8 mouse cellular contexts compared by ENCODE assay signal in the genomic region with DNA sequence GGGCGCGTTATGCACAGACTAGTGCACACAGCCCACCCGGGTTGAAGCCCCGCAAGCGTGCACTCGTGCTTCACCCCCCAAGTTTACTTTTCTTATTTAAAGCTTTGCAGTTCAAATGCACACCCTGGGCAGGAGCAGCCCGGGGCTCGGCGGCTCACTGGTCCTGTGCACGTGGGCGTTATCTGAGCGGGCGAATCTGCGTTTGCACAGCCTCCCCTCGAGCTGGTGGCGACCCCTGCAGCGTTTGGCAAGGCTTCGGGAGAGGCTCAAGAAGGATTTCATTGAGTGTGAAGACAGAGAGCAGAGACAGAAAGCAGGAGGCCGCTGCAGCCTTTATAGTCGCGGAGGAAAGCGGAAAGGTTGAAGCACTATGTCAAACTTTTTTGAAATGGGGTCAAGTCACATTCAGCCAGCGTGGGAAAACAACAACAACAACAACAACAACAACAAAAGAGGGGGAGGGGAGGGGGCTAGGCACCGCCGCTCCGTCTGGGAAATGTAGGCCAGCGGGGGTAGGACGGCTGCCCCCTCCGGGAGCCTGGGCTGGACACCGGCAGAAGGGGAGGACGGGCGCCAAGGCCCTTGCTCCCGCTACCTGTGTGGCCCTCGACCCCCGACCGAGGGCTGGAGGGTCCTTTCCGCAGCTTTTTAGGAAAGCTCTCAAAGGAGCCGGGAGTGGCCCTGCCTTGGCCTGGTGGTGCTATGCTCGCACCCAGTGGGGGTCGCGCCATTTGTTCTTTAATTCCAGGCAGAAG.
A peak's percentile ranks its signal among the peaks of the same experiment; 100 is the strongest.
DNase-seq lines count a peak whose midpoint lies in the region; ATAC-seq and TF ChIP-seq lines count a peak whose summit lies in the region.

No protein-coding gene starts in this region.

- H3K27me3 ChIP-seq in forebrain, embryonic 14.5 days (replicated peaks; ENCODE audit: control insufficient read depth, insufficient read depth, low read length): peaks cover 39% of the 10 kb centered on the region
- H3K27me3 ChIP-seq in lung, postnatal 0 days (replicated peaks; ENCODE audit: insufficient read depth, low read length): peaks cover 11% of the 10 kb centered on the region

- no peaks in the 10 kb centered on the region for H3K9me3 ChIP-seq in forebrain, embryonic 14.5 days (replicated peaks; ENCODE audit: control insufficient read depth, low read length)
- H3K9me3 ChIP-seq in lung, postnatal 0 days (ENCODE audit: low read length): no peaks in the 10 kb centered on the region

- TF ChIP-seq CTCF in lung, postnatal 0 days (IDR thresholded peaks at IDR 0.05): no peak

- peak; percentile 6 for DNase-seq in adrenal gland, adult 2 months
- DNase-seq in adrenal gland, postnatal 25 days: no peak
- peak; percentile 3 for DNase-seq in adrenal gland, postnatal 14 days
- DNase-seq in forebrain, embryonic 14.5 days (ENCODE audit: low spot score): peak; percentile 0
- DNase-seq in kidney, adult 18-20 months: peak; percentile 49
- DNase-seq in lung, postnatal 0 days (ENCODE audit: low spot score): no peak
- DNase-seq in layer of hippocampus, adult 9-10 months (ENCODE audit: low spot score): no peak
- no peak for DNase-seq in frontal cortex, adult 2 months (ENCODE audit: extremely low spot score in 1 of 2, low spot score in 1 of 2)

- peaks cover 6% of the 10 kb centered on the region; the same call in 1 of the 2 replicates for H3K4me1 ChIP-seq in forebrain, embryonic 14.5 days (ENCODE audit: control insufficient read depth, insufficient read depth, low read length)
- H3K4me1 ChIP-seq in lung, postnatal 0 days (ENCODE audit: insufficient read depth, low read depth, low read length): peaks cover 4% of the 10 kb centered on the region; the same call in 1 of the 2 replicates

- H3K9ac ChIP-seq in forebrain, embryonic 14.5 days (ENCODE audit: low read length): no peak overlapping the region
- H3K9ac ChIP-seq in lung, postnatal 0 days (replicated peaks; ENCODE audit: low read depth): 0 out of 2 replicates have a peak overlapping the region, but pooled peaks have one; percentile 8

- ATAC-seq in forebrain, embryonic 14.5 days: peak; percentile 40; the same call in 1 of the 2 replicates
- 0 out of 2 replicates have a peak, but pooled peaks have one; percentile 13 for ATAC-seq in lung, postnatal 0 days

- TF ChIP-seq EP300 in lung, postnatal 0 days (IDR thresholded peaks at IDR 0.05): no peak

- WGBS in forebrain, embryonic 14.5 days: 1% methylated on average over 40 of the region's 41 CpGs
- under 1% methylated on average over 41 of the region's 41 CpGs for WGBS in lung, postnatal 0 days

- H3K36me3 ChIP-seq in forebrain, embryonic 14.5 days (ENCODE audit: control insufficient read depth, insufficient read depth, low read length): no peaks in the 10 kb centered on the region
- H3K36me3 ChIP-seq in lung, postnatal 0 days (ENCODE audit: insufficient read depth, low read length): no peaks in the 10 kb centered on the region

- peak overlapping the region; percentile 36 for H3K4me3 ChIP-seq in forebrain, embryonic 14.5 days (ENCODE audit: low read depth, low read length)
- peak overlapping the region; percentile 60 for H3K4me3 ChIP-seq in lung, postnatal 0 days (ENCODE audit: low read depth, low read length)

- peak overlapping the region; percentile 75 for H3K4me2 ChIP-seq in forebrain, embryonic 14.5 days (ENCODE audit: low read length)
- peak overlapping the region; percentile 92 for H3K4me2 ChIP-seq in lung, postnatal 0 days (replicated peaks; ENCODE audit: low read depth, low read length)

- H3K27ac ChIP-seq in forebrain, embryonic 14.5 days (ENCODE audit: low read depth, low read length): no peak overlapping the region
- H3K27ac ChIP-seq in lung, postnatal 0 days (ENCODE audit: low read length): no peak overlapping the region

Comparison
In these comparisons a context has a peak if more than half of its experiments do, and no peak if none do; other contexts are left out.
1. DNase-seq: peak in adrenal gland, adult 2 months (single experiment), adrenal gland, postnatal 14 days (single experiment), forebrain, embryonic 14.5 days (single experiment) and kidney, adult 18-20 months (single experiment); none in adrenal gland, postnatal 25 days (single experiment), lung, postnatal 0 days (single experiment), layer of hippocampus, adult 9-10 months (single experiment) and frontal cortex, adult 2 months (0 of 2).